Mouse (Mus musculus) liver, embryonic 12.5 days (tissue): ENCODE data around the gene Tmc5. TPM values are rescaled to one million over a fixed set of nuclear protein-coding genes. Genes with fewer than 3 reads are reported as not detected.

ENCODE experiments used
- ATAC-seq: fragments of 200-750 bp; cut with Nextera tagmentation; 2 replicates; pipeline ENCODE4 v1.8.0; 2017; ENCODE audit warnings: moderate number of reproducible peaks, mild to moderate bottlenecking, moderate library complexity
- H3K27ac ChIP-seq: fragments of 300-500 bp; sonication (generic); 2 replicates; pipeline ENCODE4 v1.5.1; 2016; ENCODE audit warnings: mild to moderate bottlenecking
- H3K27me3 ChIP-seq: fragments of 300-500 bp; sonication (generic); replicated peaks from 2 replicates; pipeline ENCODE4 v1.6.1; 2016; ENCODE audit warnings: mild to moderate bottlenecking, moderate library complexity
- H3K36me3 ChIP-seq: fragments of 300-500 bp; sonication (generic); 2 replicates; pipeline ENCODE4 v1.6.1; 2016; ENCODE audit warnings: mild to moderate bottlenecking, moderate library complexity
- H3K4me1 ChIP-seq: fragments of 300-500 bp; sonication (generic); 2 replicates; pipeline ENCODE4 v1.6.1; 2016
- H3K4me2 ChIP-seq: fragments of 300-500 bp; sonication (generic); 2 replicates; pipeline ENCODE4 v1.6.1; 2016; ENCODE audit warnings: mild to moderate bottlenecking, moderate library complexity
- H3K4me3 ChIP-seq: fragments of 300-500 bp; sonication (generic); 2 replicates; pipeline ENCODE4 v1.5.1; 2016; ENCODE audit warnings: mild to moderate bottlenecking, moderate library complexity
- H3K9ac ChIP-seq: fragments of 300-500 bp; sonication (generic); 2 replicates; pipeline ENCODE4 v1.6.1; 2016; ENCODE audit warnings: mild to moderate bottlenecking, moderate library complexity
- H3K9me3 ChIP-seq: fragments of 300-500 bp; sonication (generic); replicated peaks from 2 replicates; pipeline ENCODE4 v1.6.1; 2016; ENCODE audit warnings: mild to moderate bottlenecking, moderate library complexity
- WGBS: fragments of 180-500 bp; shearing (Covaris S2); methylation state at CpG from one replicate; pipeline ENCODE4 v1.1.7; 2016; ENCODE audit not compliant: insufficient replicate concordance; 5-methylcytosine and 5-hydroxymethylcytosine counted together
- polyA plus RNA-seq: library from polyadenylated mRNA; unstranded; fragments of >200 nt; fragmentation: Nextera tagmentation; extraction: Ambion mirVana; gene quantifications from 2 replicates; pipeline ENCODE4 v1.2.1, GENCODE M21; 2016

The Tmc5 gene
- polyA plus RNA-seq = not detected in 2 replicates

GRCm38 (mm10) chr7:118597201-118597600 is at the start of gene Tmc5:
Gene Tmc5, plus strand, starts transcription at chr7:118597297.
- H3K4me3 ChIP-seq = peak within 1 kb of the TSS; percentile 26
- WGBS = 9% methylated on average over 23 of the region's 23 CpGs

GRCm38 (mm10) chr7:118547451-118547850 is 49.6 kb upstream of the Tmc5 start:
- Histone ChIP-seq H3K36me3 (no peaks in the 10 kb centered on the region), H3K4me2 (no peak overlapping the region), H3K9ac (no peak overlapping the region), H3K4me3 (no peak overlapping the region), H3K9me3 (no peaks in the 10 kb centered on the region), H3K4me1 (no peaks in the 10 kb centered on the region), H3K27ac (no peak overlapping the region), H3K27me3 (no peaks in the 10 kb centered on the region)
- ATAC-seq = no peak
- 67% methylated on average over 10 of the region's 10 CpGs for WGBS

More at GRCm38 (mm10) chr7:118597201-118597600, at the start of gene Tmc5:
- peak within 1 kb of the TSS; percentile 53 for H3K4me2 ChIP-seq
- no peak within 1 kb of the TSS for H3K9ac ChIP-seq
- H3K4me1 ChIP-seq = peaks cover 16% of the 10 kb centered on the region
- H3K27ac ChIP-seq = no peak within 1 kb of the TSS
- no peaks in the 10 kb centered on the region for H3K36me3 ChIP-seq
- ATAC-seq = no peak
- H3K9me3 ChIP-seq = no peaks in the 10 kb centered on the region
- peaks cover 69% of the 10 kb centered on the region for H3K27me3 ChIP-seq

GRCm38 (mm10) chr7:118553881-118554280 is 43.2 kb upstream of the Tmc5 start:
- Histone ChIP-seq H3K9ac (no peak overlapping the region), H3K27ac (no peak overlapping the region), H3K4me3 (no peak overlapping the region), H3K4me1 (no peaks in the 10 kb centered on the region), H3K4me2 (no peak overlapping the region), H3K9me3 (no peaks in the 10 kb centered on the region), H3K36me3 (no peaks in the 10 kb centered on the region), H3K27me3 (no peaks in the 10 kb centered on the region)
- 57% methylated on average over 4 of the region's 4 CpGs for WGBS
- no peak for ATAC-seq

GRCm38 (mm10) chr7:118554290-118554689 is 42.8 kb upstream of the Tmc5 start:
- Histone ChIP-seq H3K4me2 (no peak overlapping the region), H3K27me3 (no peaks in the 10 kb centered on the region), H3K27ac (no peak overlapping the region), H3K4me3 (no peak overlapping the region), H3K36me3 (no peaks in the 10 kb centered on the region), H3K9ac (no peak overlapping the region), H3K4me1 (no peaks in the 10 kb centered on the region), H3K9me3 (no peaks in the 10 kb centered on the region)
- ATAC-seq = no peak
- 69% methylated on average over 2 of the region's 2 CpGs for WGBS

- ATAC-seq = no peak
- no peaks in the 10 kb centered on the region for H3K36me3 ChIP-seq
- H3K27me3 ChIP-seq = no peaks in the 10 kb centered on the region
- WGBS = 72% methylated on average over 6 of the region's 6 CpGs
- no peak overlapping the region for H3K27ac ChIP-seq
- no peaks in the 10 kb centered on the region for H3K4me1 ChIP-seq
- H3K9ac ChIP-seq = no peak overlapping the region
- no peaks in the 10 kb centered on the region for H3K9me3 ChIP-seq
- H3K4me3 ChIP-seq = no peak overlapping the region
- H3K4me2 ChIP-seq = no peak overlapping the region
Observed at GRCm38 (mm10) chr7:118569121-118569543, 28.0 kb upstream of the Tmc5 start.

GRCm38 (mm10) chr7:118571350-118571749 is 25.7 kb upstream of the Tmc5 start:
- Histone ChIP-seq H3K4me1 (no peaks in the 10 kb centered on the region), H3K4me3 (no peak overlapping the region), H3K27ac (no peak overlapping the region), H3K27me3 (no peaks in the 10 kb centered on the region), H3K9ac (no peak overlapping the region), H3K36me3 (no peaks in the 10 kb centered on the region), H3K4me2 (no peak overlapping the region), H3K9me3 (no peaks in the 10 kb centered on the region)
- ATAC-seq = no peak
- 55% methylated on average over 5 of the region's 5 CpGs for WGBS

- H3K9ac ChIP-seq = no peak overlapping the region
- no peaks in the 10 kb centered on the region for H3K36me3 ChIP-seq
- 53% methylated on average over 5 of the region's 5 CpGs for WGBS
- no peaks in the 10 kb centered on the region for H3K4me1 ChIP-seq
- no peak overlapping the region for H3K4me3 ChIP-seq
- ATAC-seq = no peak
- H3K27me3 ChIP-seq = no peaks in the 10 kb centered on the region
- no peak overlapping the region for H3K4me2 ChIP-seq
- no peak overlapping the region for H3K27ac ChIP-seq
- no peaks in the 10 kb centered on the region for H3K9me3 ChIP-seq
Observed at GRCm38 (mm10) chr7:118572039-118572438, 25.1 kb upstream of the Tmc5 start.

- ATAC-seq = no peak
- WGBS = 45% methylated on average over 3 of the region's 3 CpGs
- no peak overlapping the region for H3K27ac ChIP-seq
- H3K4me2 ChIP-seq = no peak overlapping the region
- no peaks in the 10 kb centered on the region for H3K4me1 ChIP-seq
- H3K4me3 ChIP-seq = no peak overlapping the region
- H3K9ac ChIP-seq = no peak overlapping the region
- no peaks in the 10 kb centered on the region for H3K9me3 ChIP-seq
- H3K27me3 ChIP-seq = no peaks in the 10 kb centered on the region; the same call in 1 of the 2 replicates
- H3K36me3 ChIP-seq = no peaks in the 10 kb centered on the region
Observed at GRCm38 (mm10) chr7:118578269-118578668, 18.8 kb upstream of the Tmc5 start.

- Histone ChIP-seq H3K4me3 (no peak overlapping the region), H3K27ac (no peak overlapping the region), H3K4me1 (peaks cover 12% of the 10 kb centered on the region), H3K4me2 (no peak overlapping the region), H3K9me3 (no peaks in the 10 kb centered on the region), H3K27me3 (peaks cover 17% of the 10 kb centered on the region), H3K9ac (no peak overlapping the region), H3K36me3 (no peaks in the 10 kb centered on the region)
- 50% methylated on average over 2 of the region's 2 CpGs for WGBS
- ATAC-seq = no peak
Observed at GRCm38 (mm10) chr7:118579938-118580337, 17.2 kb upstream of the Tmc5 start.

- peak overlapping the region; percentile 58; the same call in 1 of the 2 replicates for H3K4me3 ChIP-seq
- peak overlapping the region; percentile 91 for H3K4me2 ChIP-seq
- WGBS = 23% methylated on average over 7 of the region's 7 CpGs
- no peak overlapping the region for H3K27ac ChIP-seq
- no peaks in the 10 kb centered on the region for H3K36me3 ChIP-seq
- 0 out of 2 replicates have a peak, but pooled peaks cover 2% of the 10 kb centered on the region for H3K9me3 ChIP-seq
- peaks cover 28% of the 10 kb centered on the region for H3K27me3 ChIP-seq
- peaks cover 12% of the 10 kb centered on the region for H3K4me1 ChIP-seq
- no peak for ATAC-seq
- no peak overlapping the region; the same call in 1 of the 2 replicates for H3K9ac ChIP-seq
Observed at GRCm38 (mm10) chr7:118583821-118584220, 13.3 kb upstream of the Tmc5 start.

- ATAC-seq = peak; percentile 76
- Histone ChIP-seq H3K9ac (peak within 1 kb of the TSS; percentile 63), H3K27me3 (peaks cover 28% of the 10 kb centered on the region), H3K4me3 (peak within 1 kb of the TSS; percentile 58), H3K27ac (no peak within 1 kb of the TSS), H3K9me3 (0 out of 2 replicates have a peak, but pooled peaks cover 2% of the 10 kb centered on the region), H3K4me2 (peak within 1 kb of the TSS; percentile 91), H3K36me3 (no peaks in the 10 kb centered on the region), H3K4me1 (peaks cover 12% of the 10 kb centered on the region)
- 1% methylated on average over 51 of the region's 51 CpGs for WGBS
Observed at GRCm38 (mm10) chr7:118584257-118584907, 12.7 kb upstream of the Tmc5 start, which contains the start of gene Tmc7. Gene Tmc7, minus strand, starts transcription at chr7:118584736.

GRCm38 (mm10) chr7:118584926-118585325 is 12.2 kb upstream of the Tmc5 start:
- Histone ChIP-seq H3K4me3 (peak overlapping the region; percentile 58), H3K27ac (no peak overlapping the region), H3K36me3 (no peaks in the 10 kb centered on the region), H3K27me3 (peaks cover 28% of the 10 kb centered on the region), H3K9ac (0 out of 2 replicates have a peak overlapping the region, but pooled peaks have one; percentile 63), H3K4me2 (peak overlapping the region; percentile 91), H3K9me3 (0 out of 2 replicates have a peak, but pooled peaks cover 2% of the 10 kb centered on the region), H3K4me1 (peaks cover 12% of the 10 kb centered on the region)
- no peak for ATAC-seq
- WGBS = 54% methylated on average over 5 of the region's 5 CpGs
